Mouse (Mus musculus) c-Kit-positive CD71-positive TER-119-positive erythroid progenitor cells, embryonic 14.5 days (primary cell): ENCODE results near the gene Tmem178b.

Experiments used
- DNase-seq: peaks from one replicate; pipeline ENCODE4 v3.0.0-alpha.2; 2013; ENCODE audit warnings: low spot score

The Tmem178b gene

DNA sequence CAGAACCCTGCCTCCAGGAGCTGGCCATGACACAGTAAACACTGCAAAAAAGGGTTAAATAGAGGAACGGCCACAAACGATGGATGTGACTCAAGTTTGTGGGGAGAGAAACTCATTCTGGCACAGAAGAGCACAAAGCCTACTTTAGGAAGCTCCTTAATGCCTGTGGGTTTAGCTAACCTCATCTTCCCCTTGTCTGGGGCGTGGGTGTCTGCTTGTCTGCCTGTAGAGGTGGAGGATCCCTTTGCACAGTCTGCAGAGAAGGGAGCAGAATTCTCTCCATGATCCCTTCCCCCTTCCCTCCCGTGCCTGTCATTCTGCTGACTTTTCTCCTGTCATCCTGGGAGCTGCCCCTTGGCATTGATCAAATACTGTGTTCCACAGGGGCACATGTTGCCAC lies 304.8 kb downstream of the Tmem178b start:
- DNase-seq = no peak

DNA sequence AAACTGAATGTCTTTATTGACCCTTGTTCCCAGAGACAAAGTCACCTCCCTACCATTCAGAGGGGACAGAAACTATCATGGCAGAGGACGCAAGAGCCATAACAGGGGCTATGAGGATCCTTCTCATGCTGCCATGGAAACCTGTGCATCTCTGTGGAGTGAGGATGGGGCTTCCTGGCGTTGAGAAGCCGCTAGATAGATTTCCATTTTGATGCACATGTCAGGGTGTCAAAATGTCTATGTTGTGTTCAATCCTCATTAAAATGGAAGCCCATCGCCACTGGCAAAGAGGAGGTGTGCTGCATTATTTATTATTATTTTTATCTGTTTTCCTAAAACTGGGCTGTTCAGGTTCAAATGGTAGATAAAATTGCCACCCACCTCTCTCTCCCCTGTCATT lies 307.5 kb downstream of the Tmem178b start:
- DNase-seq = no peak

- DNase-seq = no peak
Observed at GRCm38 (mm10) chr6:40200661-40201060, 327.6 kb downstream of the Tmem178b start.

DNA sequence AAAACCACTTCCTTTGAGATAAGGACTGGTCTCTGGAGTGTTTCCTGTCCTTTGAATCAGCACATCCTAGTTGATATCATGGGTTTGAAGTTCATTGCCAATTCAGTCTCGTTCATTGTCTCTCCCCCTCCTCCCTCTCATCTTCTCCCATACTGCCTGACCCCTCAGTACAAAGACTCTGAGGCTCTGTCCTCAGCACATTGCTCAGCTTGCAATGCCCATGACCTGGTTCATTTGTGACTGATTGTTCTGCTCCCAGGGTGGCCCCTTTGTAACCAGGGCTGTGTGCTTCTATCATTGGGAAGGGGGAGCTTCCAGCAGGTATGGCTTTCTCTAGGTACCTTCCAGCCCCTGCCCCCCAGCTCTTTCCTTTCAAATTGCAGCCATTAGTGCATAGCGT lies 329.5 kb downstream of the Tmem178b start:
- no peak for DNase-seq

GRCm38 (mm10) chr6:40205380-40205779 lies 332.3 kb downstream of the Tmem178b start:
- DNase-seq = no peak

DNA sequence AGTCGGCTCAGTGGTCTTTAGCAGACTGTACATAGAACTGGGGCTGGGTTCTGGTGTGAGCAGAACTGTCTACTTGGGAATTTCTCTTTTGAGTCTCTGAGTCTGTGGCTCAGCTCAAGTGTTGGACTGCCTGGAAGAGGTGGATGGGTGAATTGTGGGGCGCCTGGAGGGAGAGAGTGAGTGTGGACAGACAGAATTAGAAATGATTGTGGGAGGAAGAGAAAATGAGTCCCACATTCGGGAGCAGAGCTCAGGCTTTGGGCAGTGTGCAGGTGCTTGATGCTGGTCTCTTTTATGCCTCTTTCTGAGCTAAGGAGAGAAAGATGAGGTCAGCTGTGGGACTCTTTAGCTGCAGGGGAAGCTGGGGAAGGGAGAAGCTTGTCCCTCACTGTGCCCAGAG lies 334.9 kb downstream of the Tmem178b start:
- no peak for DNase-seq

DNA sequence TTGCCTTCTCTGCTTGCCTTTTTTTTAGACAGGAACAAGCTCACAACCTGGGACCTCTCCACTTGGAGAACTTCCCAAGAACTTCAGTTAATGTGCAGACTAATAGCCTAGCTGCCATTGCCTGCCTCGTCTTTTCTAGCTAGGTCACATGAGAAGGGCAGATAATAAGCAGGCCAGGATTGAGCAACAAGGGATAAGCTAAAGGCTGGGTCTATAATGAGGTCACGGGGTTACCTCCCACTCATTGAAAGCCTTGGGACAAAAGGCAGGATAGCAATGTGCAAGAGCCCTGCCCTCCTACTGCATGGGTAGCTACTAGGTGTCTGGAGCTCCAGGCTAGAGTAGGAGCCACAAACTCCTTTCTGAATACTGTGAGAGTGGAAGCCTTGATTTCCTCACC lies 336.1 kb downstream of the Tmem178b start:
- DNase-seq = no peak

DNA sequence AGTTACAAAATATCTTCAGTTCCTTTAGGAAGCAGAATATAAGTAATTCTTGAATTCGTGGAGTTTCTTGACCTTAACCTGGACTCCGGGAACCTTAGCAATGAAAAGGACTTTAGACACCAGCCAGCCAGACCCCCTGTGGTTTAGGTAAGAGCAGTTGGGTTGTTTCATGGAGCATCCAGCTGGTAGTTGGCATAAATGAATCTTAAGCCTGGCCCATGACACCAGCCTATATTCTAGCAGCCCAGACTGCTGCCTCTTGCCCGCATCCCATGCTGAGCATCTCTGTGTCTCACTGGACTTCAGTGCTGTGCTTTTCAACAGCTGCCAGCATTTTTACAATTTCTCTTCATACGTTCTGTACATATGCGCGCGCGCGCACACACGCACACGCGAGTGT lies 344.1 kb downstream of the Tmem178b start:
- no peak for DNase-seq

GRCm38 (mm10) chr6:40217651-40218050 lies 344.6 kb downstream of the Tmem178b start:
- no peak for DNase-seq

DNA sequence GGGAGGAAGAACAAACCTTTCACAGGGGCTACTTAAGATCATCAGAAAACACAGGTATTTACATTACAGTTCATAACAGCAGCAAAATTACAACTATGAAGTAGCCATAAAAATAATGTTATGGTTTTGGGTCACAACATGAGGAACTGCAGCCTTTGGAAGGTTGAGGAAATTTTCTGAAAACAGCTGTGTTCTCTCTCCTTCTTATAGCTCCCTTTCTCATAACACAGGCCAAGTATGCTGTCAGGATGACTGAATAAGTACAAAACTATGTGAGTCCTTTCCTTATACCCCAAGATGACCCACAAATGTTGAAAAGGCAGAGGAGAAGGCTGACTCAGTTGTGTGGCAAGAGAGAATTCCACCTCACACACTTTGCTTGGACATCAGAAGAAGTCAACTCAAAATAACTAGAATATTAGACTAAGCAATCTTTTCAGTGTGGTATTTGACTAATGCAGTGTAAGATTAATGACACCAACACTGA lies 347.6 kb downstream of the Tmem178b start:
- no peak for DNase-seq

DNA sequence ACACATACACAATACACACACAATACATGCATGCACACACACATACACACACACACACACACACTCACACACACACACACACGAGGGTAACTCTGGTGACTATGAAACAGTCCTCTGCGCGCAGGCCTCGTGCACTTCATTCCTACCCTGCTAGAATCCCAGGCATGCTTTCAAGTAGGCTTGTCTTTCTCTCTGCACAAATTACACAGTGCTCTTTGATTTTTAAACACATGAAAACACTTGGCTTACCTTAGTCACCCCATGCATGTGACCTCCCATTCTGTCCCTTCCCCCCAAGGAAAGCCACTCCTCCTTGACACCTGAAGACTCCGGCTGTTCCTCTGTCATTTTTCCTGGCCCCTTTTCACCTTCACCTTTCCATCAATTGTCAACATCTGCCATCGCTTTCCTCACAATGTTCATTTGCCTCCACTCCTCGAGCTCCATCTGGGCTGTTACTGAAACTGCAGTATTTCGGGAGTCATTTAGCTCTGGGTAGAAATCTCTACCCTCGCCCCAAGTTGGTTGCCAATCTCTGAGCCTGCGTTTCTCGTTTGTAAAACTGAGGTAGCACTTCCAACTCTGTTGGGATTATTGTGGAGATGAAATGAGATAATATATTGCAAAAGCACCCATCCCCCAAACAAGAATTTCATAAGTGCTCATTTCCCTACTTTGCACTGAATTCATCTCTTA lies 352.7 kb downstream of the Tmem178b start:
- no peak for DNase-seq

DNA sequence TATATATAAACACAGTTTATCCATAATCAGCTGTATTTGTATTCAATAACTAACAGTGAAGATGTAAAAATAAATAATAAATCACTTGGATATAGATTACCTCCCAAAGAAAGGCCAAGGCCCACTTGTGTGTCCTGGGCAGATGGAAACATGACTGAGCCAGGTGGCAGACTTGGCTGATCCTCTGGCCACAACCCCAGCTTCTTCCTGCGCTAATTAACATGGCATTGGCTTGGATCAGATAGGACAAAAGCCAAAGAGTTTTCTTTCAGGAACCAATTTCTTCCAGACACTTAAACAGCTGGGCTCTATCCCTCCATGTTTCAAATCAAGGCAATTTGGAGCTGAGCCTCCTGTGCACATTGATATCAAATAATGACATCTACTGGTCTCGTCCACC lies 355.9 kb downstream of the Tmem178b start:
- no peak for DNase-seq

GRCm38 (mm10) chr6:40229985-40230384 lies 356.9 kb downstream of the Tmem178b start:
- DNase-seq = no peak

DNA sequence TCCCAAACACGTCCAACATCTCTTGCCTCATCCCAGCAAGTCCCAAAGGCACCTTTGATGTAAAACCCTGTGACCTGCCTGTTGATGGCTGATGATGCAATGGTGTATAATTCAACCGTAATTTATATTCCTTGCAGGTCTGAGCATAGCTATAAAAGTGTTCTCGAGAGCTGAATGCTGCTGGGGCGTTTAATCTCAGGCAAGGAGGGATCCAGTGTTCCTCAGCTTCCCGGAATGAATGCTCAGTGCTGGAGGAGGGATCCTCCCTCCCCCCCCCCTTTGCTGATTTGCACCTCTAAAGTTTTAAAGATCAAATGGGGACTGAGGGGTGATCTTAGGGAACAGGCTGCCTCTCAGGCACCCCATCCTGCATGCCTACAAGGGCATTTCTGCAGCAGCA lies 361.0 kb downstream of the Tmem178b start:
- no peak for DNase-seq

DNA sequence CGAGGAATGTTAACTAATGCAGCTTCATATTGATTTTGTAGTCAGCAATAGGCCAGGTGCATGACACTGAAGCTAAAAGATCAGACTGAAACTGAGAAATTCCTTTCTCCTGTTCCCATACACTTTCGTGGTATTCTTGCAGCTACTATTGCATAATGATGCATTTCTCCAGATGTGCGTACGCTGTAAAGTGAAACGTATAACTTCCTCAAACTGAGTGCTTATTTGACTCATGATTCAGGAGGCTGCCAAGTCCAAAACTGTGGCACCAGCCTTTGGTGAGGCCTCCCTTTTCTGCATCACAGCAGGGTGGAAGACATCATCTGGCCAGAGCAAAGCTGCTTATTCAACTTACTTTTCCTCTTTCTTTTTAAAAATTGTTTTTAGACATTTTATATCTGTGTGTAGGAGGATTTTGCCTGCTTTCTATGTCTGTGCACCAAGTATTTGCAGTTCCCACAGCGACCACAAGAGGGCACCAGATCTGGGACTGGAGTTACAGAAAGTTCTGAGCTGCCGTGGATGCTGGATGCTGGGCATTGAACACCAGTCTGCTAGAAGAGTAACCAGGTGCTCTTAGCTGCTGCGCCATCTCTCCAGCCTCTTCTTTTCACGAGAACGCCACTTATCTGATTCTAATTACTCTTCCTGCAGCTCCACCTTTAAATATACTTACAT lies 362.9 kb downstream of the Tmem178b start:
- peak; percentile 46 for DNase-seq

- peak; percentile 17 for DNase-seq
Observed at GRCm38 (mm10) chr6:40236841-40237765, 364.0 kb downstream of the Tmem178b start.

DNA sequence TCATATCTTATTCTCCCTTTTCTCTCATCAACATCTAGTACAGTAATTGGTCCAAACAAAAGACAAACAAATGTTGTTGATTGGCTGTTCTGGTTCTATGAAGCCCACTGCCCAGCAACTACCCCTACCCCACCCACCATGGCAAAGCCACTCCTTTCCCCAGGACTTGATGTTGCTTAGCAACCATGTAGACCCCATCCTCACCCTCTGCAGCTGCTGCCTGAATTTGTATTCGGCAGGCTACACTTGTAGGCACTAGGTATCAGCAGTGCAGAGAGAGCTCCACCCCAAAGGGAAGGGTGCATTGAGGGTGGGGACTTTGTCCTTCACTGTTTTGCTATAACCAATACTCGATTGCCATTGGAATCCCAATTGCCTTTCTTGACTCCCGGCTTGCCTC lies 365.8 kb downstream of the Tmem178b start:
- DNase-seq = no peak

DNA sequence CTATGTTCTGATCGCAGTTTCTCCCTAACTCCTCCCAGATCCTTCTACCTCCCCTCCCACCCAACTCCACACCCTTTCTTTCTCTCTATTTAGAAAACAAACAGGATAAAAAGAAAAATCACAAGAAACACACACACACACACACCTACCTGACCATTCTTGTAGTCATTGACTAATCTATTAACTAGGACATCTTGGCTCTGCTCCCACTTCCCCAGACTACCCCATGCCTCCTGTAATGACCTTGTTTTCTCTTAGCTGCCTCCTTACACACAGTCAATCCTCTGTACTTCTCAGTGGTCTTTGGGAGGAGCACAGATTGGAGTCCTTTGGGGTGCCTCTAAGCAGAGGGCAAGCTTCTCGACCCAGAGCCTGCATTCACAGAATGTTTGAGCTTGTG lies 367.6 kb downstream of the Tmem178b start:
- no peak for DNase-seq

DNA sequence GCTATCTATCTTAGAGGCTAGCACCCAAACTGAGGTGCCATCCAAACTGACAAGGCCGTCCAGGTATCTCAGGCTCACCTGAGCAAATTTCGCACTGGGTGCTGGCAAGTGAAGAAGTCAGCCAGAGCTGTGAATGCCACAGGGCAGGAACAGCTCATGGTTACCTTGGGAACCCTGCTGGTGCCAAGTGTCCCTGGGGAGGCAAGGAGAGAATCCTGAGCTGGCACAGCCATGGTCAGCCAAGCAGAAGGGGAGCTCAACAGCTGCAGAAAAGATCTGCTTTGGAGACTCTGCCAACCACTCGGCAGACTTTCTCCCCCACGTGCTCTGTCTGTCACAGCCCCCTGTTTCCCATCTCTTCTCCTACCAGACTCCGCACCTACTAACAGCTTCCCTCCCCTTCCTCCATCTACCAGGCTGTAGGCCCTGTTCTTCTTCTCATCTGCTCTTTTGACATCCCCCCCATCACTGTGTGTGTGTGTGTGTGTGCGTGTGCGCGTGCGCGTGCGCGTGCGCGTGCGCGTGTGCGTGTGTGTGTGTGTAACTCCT lies 374.4 kb downstream of the Tmem178b start:
- no peak for DNase-seq

DNA sequence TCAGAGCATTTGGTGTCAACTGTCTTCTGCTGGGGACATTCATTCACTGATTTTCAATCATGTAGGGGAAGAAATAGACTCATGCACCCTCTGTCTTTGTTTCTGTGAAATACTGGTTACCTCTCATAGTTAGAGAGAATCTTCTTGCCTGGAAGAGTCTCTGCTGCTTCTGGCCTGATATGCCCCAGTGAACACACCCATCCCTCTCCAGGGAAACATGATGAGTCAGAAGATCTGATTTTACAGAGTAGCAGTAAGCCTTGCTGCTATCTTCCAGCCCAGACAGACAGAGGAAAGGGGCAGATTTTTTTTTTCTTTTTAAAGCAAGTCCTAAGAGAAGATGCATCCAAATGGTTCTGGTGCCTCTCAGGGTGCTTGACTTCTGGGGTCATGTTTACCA lies 376.9 kb downstream of the Tmem178b start:
- no peak for DNase-seq

DNA sequence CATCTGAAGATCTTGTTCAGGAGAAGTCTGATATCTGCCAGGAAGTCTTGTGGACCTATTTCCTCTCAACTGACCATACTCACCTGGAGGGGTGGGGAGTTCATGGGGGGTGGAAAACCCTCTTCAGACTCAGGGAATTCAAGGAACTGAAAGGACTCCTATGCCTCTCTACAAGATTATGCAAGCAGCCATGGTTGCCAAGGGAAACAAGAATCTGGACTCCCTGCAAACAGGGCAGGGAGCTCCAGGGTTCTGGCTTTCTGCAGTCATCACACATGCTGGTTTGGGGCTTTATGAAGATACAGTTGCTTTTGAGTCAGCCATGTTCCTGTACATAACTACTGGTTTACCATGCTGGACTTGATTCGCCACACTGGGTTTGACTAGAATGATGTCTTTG lies 390.6 kb downstream of the Tmem178b start:
- DNase-seq = no peak

DNA sequence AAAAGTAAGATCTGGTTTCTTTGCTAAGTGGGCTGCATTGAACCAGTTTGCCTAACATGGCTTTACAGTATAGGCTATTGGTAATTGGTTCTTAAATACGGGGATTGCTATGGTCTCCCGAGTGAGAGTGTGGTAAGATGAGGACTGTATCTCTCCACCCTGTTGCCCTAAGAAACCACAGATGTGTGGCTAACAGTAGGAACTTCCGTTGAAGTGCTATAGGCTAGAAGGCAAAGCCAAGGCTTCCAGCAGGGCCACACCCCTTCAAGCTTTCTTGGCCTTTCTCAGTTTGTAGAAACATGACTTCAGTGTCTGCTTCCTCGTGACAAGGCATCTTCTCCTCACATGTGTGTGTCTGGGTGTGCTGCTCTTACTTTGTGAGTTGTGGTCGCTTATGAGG lies 427.6 kb downstream of the Tmem178b start:
- no peak for DNase-seq
